Mouse (Mus musculus) ES-E14 (cell line): Measurements from ENCODE around the gene B3gat1.

ENCODE experiments used
- CHD2 ChIP-seq: IDR thresholded peaks from 2 replicates; pipeline ENCODE4 v1.6.1; 2014; ENCODE audit warnings: mild to moderate bottlenecking, low read depth, low read length, inconsistent platforms
- HCFC1 ChIP-seq: IDR thresholded peaks from 2 replicates; pipeline ENCODE4 v1.6.1; 2012; ENCODE audit warnings: low read length, inconsistent platforms, borderline replicate concordance; ENCODE audit not compliant: insufficient read depth
- MAFK ChIP-seq: IDR thresholded peaks from 2 replicates; pipeline ENCODE4 v1.6.1; 2014; ENCODE audit warnings: mild to moderate bottlenecking, low read depth, low read length, inconsistent platforms; ENCODE audit not compliant: insufficient read depth
- ZC3H11A ChIP-seq: IDR thresholded peaks from 2 replicates; pipeline ENCODE4 v1.6.1; 2012; ENCODE audit warnings: low read depth, mild to moderate bottlenecking, inconsistent platforms, low read length, borderline replicate concordance

GRCm38 (mm10) chr9:26748893-26749292 is 15.4 kb downstream of the B3gat1 start:
- TF ChIP-seq MAFK (no peak), CHD2 (no peak), HCFC1 (no peak), ZC3H11A (no peak)
